Mouse (Mus musculus): ENCODE results near the gene C2cd2l.

The C2cd2l gene

DNA sequence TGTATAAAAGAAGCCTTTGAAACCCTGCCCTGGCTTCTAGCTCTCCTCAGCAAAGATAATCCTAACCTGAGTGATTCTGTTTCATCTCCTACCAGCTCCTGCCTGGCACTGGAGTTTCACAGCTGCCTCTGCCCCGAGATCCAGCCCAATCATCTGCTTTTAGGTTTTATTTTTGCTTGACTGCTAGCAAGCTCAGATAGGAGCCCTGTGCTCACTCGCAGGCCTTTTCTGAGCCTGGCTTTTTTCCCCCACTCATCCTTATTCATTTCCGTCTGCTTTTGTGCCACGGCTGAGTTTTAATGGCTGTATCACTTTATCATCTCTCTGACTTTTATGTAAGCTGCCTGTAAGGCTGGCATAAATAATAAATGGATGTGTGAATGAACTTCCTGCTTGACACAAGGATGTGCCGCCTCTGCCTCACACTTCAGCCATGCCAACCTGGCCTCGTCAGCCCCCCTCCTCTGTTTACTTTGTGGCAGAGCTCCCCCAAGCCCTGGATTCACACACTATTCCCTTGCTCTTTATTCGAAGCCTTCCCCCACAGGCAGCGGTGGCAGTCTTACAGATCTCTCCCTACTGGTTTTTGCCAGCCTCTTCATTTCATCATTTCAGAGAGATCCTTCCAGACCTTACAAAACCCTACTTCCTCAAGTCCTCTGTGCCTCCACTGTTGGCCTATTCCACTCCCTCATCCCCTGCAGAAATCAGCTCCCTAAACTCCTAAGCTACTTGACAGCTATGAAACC is 53.4 kb downstream of the C2cd2l start:
- DNase-seq (ENCODE audit: low spot score) = no peak

DNA sequence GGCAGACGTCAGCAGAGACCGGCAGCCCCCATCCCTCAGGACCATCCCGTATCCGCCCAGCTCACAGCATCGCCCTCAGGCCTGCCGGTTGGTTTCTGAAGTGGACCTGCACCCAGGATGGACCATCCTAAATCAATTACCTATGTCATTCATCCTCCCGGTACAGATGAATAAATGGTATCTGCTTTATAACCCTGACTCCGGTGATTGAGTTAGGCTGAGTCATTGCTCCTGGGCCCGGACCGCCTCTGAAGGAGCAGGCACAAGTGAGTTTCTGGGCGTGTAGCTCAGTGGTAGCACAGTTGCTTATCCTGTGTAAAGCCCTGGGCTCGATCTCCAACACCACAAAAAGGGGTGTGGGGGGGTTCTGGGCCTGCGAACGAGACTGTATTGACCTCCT is 58.7 kb downstream of the C2cd2l start:
- no peak for DNase-seq (ENCODE audit: low spot score)

All from urinary bladder, postnatal 25 days (tissue).